Mouse (Mus musculus): Measurements from ENCODE around the gene Gm28305. TPM values are rescaled to one million over a fixed set of nuclear protein-coding genes. Genes with fewer than 3 reads are reported as not detected.

Gm28305 gene
- total RNA-seq, 2 experiments from 2014 or later, result not detected

GRCm38 (mm10) chr9:104064571-104064970 lies 24.1 kb downstream of the Gm28305 start:
- no peak for DNase-seq
- intact Hi-C loops (cut with DNase I), result no loop called here

- no peak for DNase-seq
- intact Hi-C loops (cut with DNase I), result no loop called here
Measured at GRCm38 (mm10) chr9:104070241-104070640, 29.8 kb downstream of the Gm28305 start.

GRCm38 (mm10) chr9:104070863-104071604 lies 30.6 kb downstream of the Gm28305 start:
- intact Hi-C loops (cut with DNase I), result no loop called here
- no peak for DNase-seq

GRCm38 (mm10) chr9:104075808-104076207 lies 35.3 kb downstream of the Gm28305 start:
- intact Hi-C loops (cut with DNase I), result loop anchor here (5.0 kb wide), 2 partner anchors 86 to 231 kb away; no protein-coding TSS in a partner anchor
- DNase-seq, result peak in 1 of 2 experiments; percentile 16

- intact Hi-C loops (cut with DNase I), result loop anchor here (5.0 kb wide), 2 partner anchors 84 to 229 kb away; no protein-coding TSS in a partner anchor
Measured at GRCm38 (mm10) chr9:104078780-104079179, 38.3 kb downstream of the Gm28305 start.

GRCm38 (mm10) chr9:104079379-104079778 lies 38.9 kb downstream of the Gm28305 start:
- peak; percentile 23 to 58 for DNase-seq
- intact Hi-C loops (cut with DNase I), result loop anchor here (5.0 kb wide), 2 partner anchors 83 to 228 kb away; no protein-coding TSS in a partner anchor

More at GRCm38 (mm10) chr9:104078780-104079179, 38.3 kb downstream of the Gm28305 start:
- no peak for DNase-seq

- intact Hi-C loops (cut with DNase I), result no loop called here
Measured at GRCm38 (mm10) chr9:104080038-104080437, 39.6 kb downstream of the Gm28305 start.

GRCm38 (mm10) chr9:104085730-104086429 lies 45.4 kb downstream of the Gm28305 start:
- DNase-seq, result no peak
- intact Hi-C loops (cut with DNase I), result loop anchor here (5.0 kb wide), 1 partner anchor 56 kb away; no protein-coding TSS in a partner anchor

More at GRCm38 (mm10) chr9:104080038-104080437, 39.6 kb downstream of the Gm28305 start:
- DNase-seq, result no peak

GRCm38 (mm10) chr9:104088555-104088954 lies 48.1 kb downstream of the Gm28305 start:
- DNase-seq, result peak; percentile 60 to 63
- intact Hi-C loops (cut with DNase I), result loop anchor here (5.0 kb wide), 1 partner anchor 54 kb away; no protein-coding TSS in a partner anchor

GRCm38 (mm10) chr9:104092945-104093344 lies 52.5 kb downstream of the Gm28305 start:
- DNase-seq, result no peak
- intact Hi-C loops (cut with DNase I), result no loop called here

- intact Hi-C loops (cut with DNase I), result no loop called here
- no peak for DNase-seq
Measured at GRCm38 (mm10) chr9:104098256-104098655, 57.8 kb downstream of the Gm28305 start.

- intact Hi-C loops (cut with DNase I), result no loop called here
- no peak for DNase-seq
Measured at GRCm38 (mm10) chr9:104099060-104099459, 58.6 kb downstream of the Gm28305 start.

GRCm38 (mm10) chr9:104100822-104101221 lies 60.4 kb downstream of the Gm28305 start:
- intact Hi-C loops (cut with DNase I), result no loop called here
- no peak for DNase-seq

GRCm38 (mm10) chr9:104101458-104101857 lies 61.0 kb downstream of the Gm28305 start:
- intact Hi-C loops (cut with DNase I), result no loop called here
- DNase-seq, result no peak

GRCm38 (mm10) chr9:104102301-104102700 lies 61.8 kb downstream of the Gm28305 start:
- intact Hi-C loops (cut with DNase I), result no loop called here
- DNase-seq, result peak; percentile 36 to 47

GRCm38 (mm10) chr9:104102901-104103300 lies 62.4 kb downstream of the Gm28305 start:
- intact Hi-C loops (cut with DNase I), result no loop called here
- DNase-seq, result no peak

GRCm38 (mm10) chr9:104104986-104105385 lies 64.5 kb downstream of the Gm28305 start:
- intact Hi-C loops (cut with DNase I), result no loop called here
- DNase-seq, result no peak

GRCm38 (mm10) chr9:104106930-104107329 lies 66.5 kb downstream of the Gm28305 start:
- no peak for DNase-seq
- intact Hi-C loops (cut with DNase I), result no loop called here

- peak in 1 of 2 experiments; percentile 24 for DNase-seq
- intact Hi-C loops (cut with DNase I), result no loop called here
Measured at GRCm38 (mm10) chr9:104107482-104107881, 67.0 kb downstream of the Gm28305 start.

- peak in 1 of 2 experiments; percentile 25 for DNase-seq
- intact Hi-C loops (cut with DNase I), result no loop called here
Measured at GRCm38 (mm10) chr9:104108571-104109143, 68.2 kb downstream of the Gm28305 start.

- intact Hi-C loops (cut with DNase I), result no loop called here
- no peak for DNase-seq
Measured at GRCm38 (mm10) chr9:104109151-104109550, 68.7 kb downstream of the Gm28305 start.
